Mouse (Mus musculus) ES-E14 (cell line): ENCODE measurements around the gene Rps8. TPM values are rescaled to one million over a fixed set of nuclear protein-coding genes. Genes with fewer than 3 reads are reported as not detected.

Experiments
- DNase-seq: peaks from one replicate; pipeline ENCODE4 v3.0.0-alpha.2; 2013; ENCODE audit warnings: low read depth, low spot score
- H3K27ac ChIP-seq: 2 replicates; pipeline ENCODE4 v1.5.1; 2012; ENCODE audit warnings: low read depth, mild to moderate bottlenecking, low read length, moderate library complexity, mixed read lengths; ENCODE audit not compliant: poor library complexity, insufficient read depth, severe bottlenecking
- H3K36me3 ChIP-seq: 2 replicates; pipeline ENCODE4 v1.6.1; 2012; ENCODE audit warnings: mild to moderate bottlenecking, low read length, moderate library complexity, mixed read lengths; ENCODE audit not compliant: control insufficient read depth, poor library complexity, insufficient read depth, severe bottlenecking
- H3K4me1 ChIP-seq, 2 experiments: fragments of 150-350 bp in 1 of 2; sonication (generic) in 1 of 2; 2 replicates each; pipeline ENCODE4 v1.6.1; 2012; ENCODE audit warnings: low read length in 2 of 2, mild to moderate bottlenecking in 1 of 2, mixed read lengths in 1 of 2; ENCODE audit not compliant: control insufficient read depth in 2 of 2, insufficient read depth in 2 of 2, poor library complexity in 1 of 2
- H3K4me3 ChIP-seq, 2 experiments: fragments of 150-350 bp in 1 of 2; sonication (generic) in 1 of 2; 2 replicates each; pipeline ENCODE4 v1.5.1; 2012; ENCODE audit warnings: low read length in 2 of 2, low read depth in 1 of 2, mild to moderate bottlenecking in 1 of 2, mixed read lengths in 1 of 2; ENCODE audit not compliant: insufficient read depth in 1 of 2, poor library complexity in 1 of 2, severe bottlenecking in 1 of 2
- H3K9ac ChIP-seq: 2 replicates; pipeline ENCODE4 v1.6.1; 2012; ENCODE audit warnings: low read depth, mild to moderate bottlenecking, low read length, mixed read lengths; ENCODE audit not compliant: poor library complexity, insufficient read depth, severe bottlenecking
- H3K9me3 ChIP-seq: fragments of 150-350 bp; sonication (generic); 2 replicates; pipeline ENCODE4 v1.6.1; 2012; ENCODE audit warnings: low read depth, mild to moderate bottlenecking, low read length; ENCODE audit not compliant: control insufficient read depth, insufficient read depth
- CHD2 ChIP-seq: IDR thresholded peaks from 2 replicates; pipeline ENCODE4 v1.6.1; 2014; ENCODE audit warnings: mild to moderate bottlenecking, low read depth, low read length, inconsistent platforms
- HCFC1 ChIP-seq: IDR thresholded peaks from 2 replicates; pipeline ENCODE4 v1.6.1; 2012; ENCODE audit warnings: low read length, inconsistent platforms, borderline replicate concordance; ENCODE audit not compliant: insufficient read depth
- MAFK ChIP-seq: IDR thresholded peaks from 2 replicates; pipeline ENCODE4 v1.6.1; 2014; ENCODE audit warnings: mild to moderate bottlenecking, low read depth, low read length, inconsistent platforms; ENCODE audit not compliant: insufficient read depth
- ZC3H11A ChIP-seq: IDR thresholded peaks from 2 replicates; pipeline ENCODE4 v1.6.1; 2012; ENCODE audit warnings: low read depth, mild to moderate bottlenecking, inconsistent platforms, low read length, borderline replicate concordance
- ZNF384 ChIP-seq: IDR thresholded peaks from 2 replicates; pipeline ENCODE4 v1.6.1; 2012; ENCODE audit warnings: low read depth, low read length, inconsistent platforms
- in situ Hi-C, 2 experiments: fragments of 600-800 bp; cut with MboI; formaldehyde crosslinking; loops; one replicate each; pipeline ENCODE4 v1.15.1; 2025; ENCODE audit warnings: low sequenced_read_pairs in 2 of 2, inconsistent platforms in 1 of 2; ENCODE audit not compliant: unreplicated experiment in 2 of 2
- total RNA-seq: library from RNA; depleted of rRNA; stranded (reverse); fragments of 300-350 nt; gene quantifications from 2 replicates; pipeline ENCODE4 v1.2.3, GENCODE M21; 2012

Gene Rps8
- total RNA-seq, 1 experiment: 3,133 TPM

- Histone ChIP-seq H3K36me3 (peaks cover 56% of the 10 kb centered on the region), H3K4me1 (peaks cover 0 to 7% of the 10 kb centered on the region in 2 experiments; a peak in 2 of 4 replicates), H3K9me3 (no peaks in the 10 kb centered on the region), H3K27ac (peak overlapping the region; percentile 9; the same call in 1 of the 2 replicates), H3K4me3 (peak overlapping the region; percentile 85 to 96; a peak in 2 of 4 replicates), H3K9ac (peak overlapping the region; percentile 60; the same call in 1 of the 2 replicates)
- TF ChIP-seq ZNF384 (no peak), CHD2 (no peak), ZC3H11A (no peak), MAFK (no peak), HCFC1 (no peak)
- in situ Hi-C loops: no loop called here
- no peak for DNase-seq
These were observed 329 bp upstream of the Rps8 start for GRCm38 (mm10) chr4:117156372-117156771.

- TF ChIP-seq ZNF384: no peak
- no peak for TF ChIP-seq CHD2
- TF ChIP-seq HCFC1: no peak
- no peak for TF ChIP-seq ZC3H11A
- no peak for TF ChIP-seq MAFK
- H3K4me1 ChIP-seq: peaks cover 0 to 5% of the 10 kb centered on the region in 2 experiments; a peak in 2 of 4 replicates
- peaks cover 60% of the 10 kb centered on the region for H3K36me3 ChIP-seq
- in situ Hi-C loops: no loop called here
- no peaks in the 10 kb centered on the region for H3K9me3 ChIP-seq
- H3K27ac ChIP-seq: peak overlapping the region; percentile 92
- H3K4me3 ChIP-seq: peak overlapping the region; percentile 85 to 96
- DNase-seq: no peak
- peak overlapping the region; percentile 97 for H3K9ac ChIP-seq
These were observed 837 bp downstream of the Rps8 start for GRCm38 (mm10) chr4:117155020-117155791.

- peak overlapping the region; percentile 32 for H3K27ac ChIP-seq
- H3K4me1 ChIP-seq: peaks cover 0 to 5% of the 10 kb centered on the region in 2 experiments; a peak in 2 of 4 replicates
- H3K9ac ChIP-seq: peak overlapping the region; percentile 97; the same call in 1 of the 2 replicates
- no peak for DNase-seq
- in situ Hi-C loops: no loop called here
- no peaks in the 10 kb centered on the region for H3K9me3 ChIP-seq
- H3K36me3 ChIP-seq: peaks cover 58% of the 10 kb centered on the region
- TF ChIP-seq ZNF384: no peak
- no peak for TF ChIP-seq CHD2
- no peak for TF ChIP-seq ZC3H11A
- peak; percentile 54; the same call in 1 of the 2 replicates for TF ChIP-seq HCFC1
- H3K4me3 ChIP-seq: peak overlapping the region; percentile 85 to 96
These were observed 3.3 kb downstream of the Rps8 start for GRCm38 (mm10) chr4:117152714-117153113.

- no peak overlapping the region; the same call in 1 of the 2 replicates for H3K27ac ChIP-seq
- TF ChIP-seq HCFC1 (no peak), CHD2 (peak; percentile 25; the same call in 1 of the 2 replicates)
- H3K36me3 ChIP-seq: peaks cover 58% of the 10 kb centered on the region
- peak overlapping the region; percentile 19; the same call in 1 of the 2 replicates for H3K9ac ChIP-seq
- in situ Hi-C loops: no loop called here
- DNase-seq: no peak
- H3K4me1 ChIP-seq: peaks cover 0 to 7% of the 10 kb centered on the region in 2 experiments; a peak in 2 of 4 replicates
- peak overlapping the region in 1 of 2 experiments; percentile 35; a peak in 2 of 4 replicates for H3K4me3 ChIP-seq
- H3K9me3 ChIP-seq: no peaks in the 10 kb centered on the region
These were observed 4.6 kb downstream of the Rps8 start for GRCm38 (mm10) chr4:117151416-117151815.
